Mouse (Mus musculus) forebrain, embryonic 13.5 days (tissue): Measurements from ENCODE around the gene Farsb. TPM values are rescaled to one million over a fixed set of nuclear protein-coding genes. Genes with fewer than 3 reads are reported as not detected.

Experiments used
- ATAC-seq: fragments of 200-750 bp; cut with Nextera tagmentation; 2 replicates; pipeline ENCODE4 v1.8.0; 2017
- H3K27ac ChIP-seq: fragments of 300-500 bp; sonication (generic); 2 replicates; pipeline ENCODE4 v1.5.1; 2015; ENCODE audit warnings: inconsistent platforms, mild to moderate bottlenecking, moderate library complexity
- H3K27me3 ChIP-seq: fragments of 300-500 bp; sonication (generic); 2 replicates; pipeline ENCODE4 v1.6.1; 2015; ENCODE audit warnings: mild to moderate bottlenecking, inconsistent platforms
- H3K36me3 ChIP-seq: fragments of 300-500 bp; sonication (generic); 2 replicates; pipeline ENCODE4 v1.6.1; 2015; ENCODE audit warnings: mild to moderate bottlenecking, inconsistent platforms; ENCODE audit not compliant: poor library complexity, severe bottlenecking
- H3K4me1 ChIP-seq: fragments of 300-500 bp; sonication (generic); 2 replicates; pipeline ENCODE4 v1.6.1; 2015; ENCODE audit warnings: inconsistent platforms
- H3K4me2 ChIP-seq: fragments of 300-500 bp; sonication (generic); 2 replicates; pipeline ENCODE4 v1.6.1; 2015; ENCODE audit warnings: inconsistent platforms, mild to moderate bottlenecking, moderate library complexity
- H3K4me3 ChIP-seq: fragments of 300-500 bp; sonication (generic); 2 replicates; pipeline ENCODE4 v1.5.1; 2015; ENCODE audit warnings: mild to moderate bottlenecking, inconsistent platforms
- H3K9ac ChIP-seq: fragments of 300-500 bp; sonication (generic); 2 replicates; pipeline ENCODE4 v1.6.1; 2015; ENCODE audit warnings: mild to moderate bottlenecking, inconsistent platforms
- H3K9me3 ChIP-seq: fragments of 300-500 bp; sonication (generic); replicated peaks from 2 replicates; pipeline ENCODE4 v1.6.1; 2016; ENCODE audit warnings: inconsistent platforms
- WGBS: fragments of 180-500 bp; shearing (Covaris S2); methylation state at CpG from one replicate; pipeline ENCODE4 v1.1.7; 2015; 5-methylcytosine and 5-hydroxymethylcytosine counted together
- polyA plus RNA-seq: library from polyadenylated mRNA; unstranded; fragments of >200 nt; fragmentation: Nextera tagmentation; extraction: Ambion mirVana; gene quantifications from 2 replicates; pipeline ENCODE4 v1.2.1, GENCODE M21; 2015

Gene Farsb
- polyA plus RNA-seq, 1 experiment from 2014 or later: 142 TPM

DNA sequence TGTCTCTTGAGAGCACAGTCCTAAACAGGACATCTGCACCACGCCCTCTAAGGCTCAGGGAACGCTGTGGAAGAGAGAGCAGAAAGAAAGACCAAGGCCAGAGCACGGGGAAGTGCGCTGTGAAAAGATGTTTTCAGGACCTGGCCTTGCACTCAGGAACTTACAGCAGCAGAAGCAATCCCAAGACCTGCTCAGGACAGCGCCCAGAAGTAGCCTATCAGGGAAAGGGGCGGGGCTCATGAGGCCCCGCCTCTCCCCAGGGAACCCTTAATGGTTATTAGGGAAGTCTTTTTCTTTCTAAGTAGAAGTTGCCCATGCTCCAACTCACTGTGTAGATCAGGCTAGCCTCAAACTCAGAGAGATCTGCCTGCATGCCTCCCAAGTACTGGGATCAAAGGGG is 76.0 kb downstream of the Farsb start:
- ATAC-seq: no peak
- no peak overlapping the region for H3K27ac ChIP-seq

DNA sequence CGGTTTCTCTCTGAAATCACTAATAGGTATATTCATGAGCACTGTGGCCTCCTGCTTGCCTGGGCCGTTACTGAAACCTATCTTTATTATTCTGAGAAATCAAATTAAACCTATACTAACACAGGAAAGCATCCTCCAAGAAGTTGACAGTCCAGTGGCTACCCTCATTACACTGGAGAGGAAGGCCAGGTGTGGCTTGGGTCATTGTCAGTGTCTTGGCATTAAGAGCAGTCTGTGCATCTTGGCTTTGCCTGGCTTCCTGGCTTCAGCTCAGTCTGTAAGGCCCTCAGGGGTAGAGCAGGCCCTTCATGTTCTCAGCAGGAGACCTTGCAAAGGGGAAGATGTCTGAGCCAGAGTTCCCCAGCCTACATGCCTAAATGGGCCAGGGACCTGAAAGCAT is 79.3 kb downstream of the Farsb start:
- ATAC-seq: no peak
- Histone ChIP-seq H3K27ac (no peak overlapping the region), H3K4me2 (no peak overlapping the region), H3K9ac (no peak overlapping the region), H3K4me3 (no peak overlapping the region), H3K36me3 (peaks cover 2% of the 10 kb centered on the region; the same call in 1 of the 2 replicates), H3K27me3 (no peaks in the 10 kb centered on the region), H3K4me1 (no peaks in the 10 kb centered on the region), H3K9me3 (no peaks in the 10 kb centered on the region)
- 83% methylated on average over 2 of the region's 2 CpGs for WGBS

More for the DNA sequence above, 76.0 kb downstream of the Farsb start:
- Histone ChIP-seq H3K9ac (no peak overlapping the region), H3K4me1 (no peaks in the 10 kb centered on the region), H3K36me3 (peaks cover 10% of the 10 kb centered on the region), H3K9me3 (no peaks in the 10 kb centered on the region), H3K4me3 (no peak overlapping the region), H3K4me2 (no peak overlapping the region), H3K27me3 (no peaks in the 10 kb centered on the region)
- WGBS: 29% methylated on average over 7 of the region's 7 CpGs

DNA sequence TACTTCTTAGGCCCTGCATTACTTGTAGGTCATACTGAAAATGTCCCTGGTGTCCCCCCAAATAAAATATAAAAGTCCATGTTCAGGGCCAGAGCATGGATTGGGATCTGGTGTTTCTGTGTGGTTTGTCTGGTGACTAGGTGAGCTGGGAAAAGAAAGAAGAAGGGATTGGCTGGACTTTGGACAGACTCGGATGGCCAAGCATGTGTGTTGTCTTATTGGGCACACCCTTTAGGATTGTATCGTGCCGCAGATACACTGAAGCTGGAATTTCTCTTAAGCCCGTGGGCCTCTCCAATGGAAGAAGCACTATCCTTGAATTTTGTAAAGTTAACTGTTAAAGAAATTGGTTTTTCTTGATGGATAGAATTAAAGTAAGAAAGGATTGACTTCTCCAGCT is 87.3 kb downstream of the Farsb start:
- no peak overlapping the region for H3K9ac ChIP-seq
- no peaks in the 10 kb centered on the region for H3K9me3 ChIP-seq
- no peak for ATAC-seq
- peaks cover 2% of the 10 kb centered on the region; the same call in 1 of the 2 replicates for H3K4me1 ChIP-seq
- H3K27me3 ChIP-seq: no peaks in the 10 kb centered on the region
- H3K4me2 ChIP-seq: no peak overlapping the region
- H3K4me3 ChIP-seq: no peak overlapping the region
- no peaks in the 10 kb centered on the region for H3K36me3 ChIP-seq
- WGBS: 98% methylated on average over 4 of the region's 4 CpGs
- H3K27ac ChIP-seq: no peak overlapping the region

DNA sequence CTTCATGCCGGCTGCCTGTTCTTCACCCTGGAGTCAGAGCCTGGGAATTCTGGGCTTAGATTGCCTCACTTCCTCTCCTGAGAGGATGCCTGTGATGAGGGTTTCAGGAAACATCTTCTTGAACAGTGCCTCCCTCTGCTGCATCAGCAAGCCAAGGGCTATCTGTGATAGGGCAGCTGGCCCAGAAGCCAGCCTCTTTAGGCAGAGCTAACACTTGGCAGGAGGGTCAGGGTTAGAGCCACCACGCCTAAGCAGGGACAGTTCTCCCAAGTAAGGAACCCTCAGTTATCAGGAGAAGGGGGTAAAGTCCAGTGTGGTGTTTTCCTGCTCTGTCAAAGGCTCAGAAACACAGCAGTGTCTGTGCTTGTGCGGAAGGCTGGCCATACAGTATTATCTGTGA is 88.9 kb downstream of the Farsb start:
- WGBS: 84% methylated on average over 3 of the region's 3 CpGs
- no peak for ATAC-seq

DNA sequence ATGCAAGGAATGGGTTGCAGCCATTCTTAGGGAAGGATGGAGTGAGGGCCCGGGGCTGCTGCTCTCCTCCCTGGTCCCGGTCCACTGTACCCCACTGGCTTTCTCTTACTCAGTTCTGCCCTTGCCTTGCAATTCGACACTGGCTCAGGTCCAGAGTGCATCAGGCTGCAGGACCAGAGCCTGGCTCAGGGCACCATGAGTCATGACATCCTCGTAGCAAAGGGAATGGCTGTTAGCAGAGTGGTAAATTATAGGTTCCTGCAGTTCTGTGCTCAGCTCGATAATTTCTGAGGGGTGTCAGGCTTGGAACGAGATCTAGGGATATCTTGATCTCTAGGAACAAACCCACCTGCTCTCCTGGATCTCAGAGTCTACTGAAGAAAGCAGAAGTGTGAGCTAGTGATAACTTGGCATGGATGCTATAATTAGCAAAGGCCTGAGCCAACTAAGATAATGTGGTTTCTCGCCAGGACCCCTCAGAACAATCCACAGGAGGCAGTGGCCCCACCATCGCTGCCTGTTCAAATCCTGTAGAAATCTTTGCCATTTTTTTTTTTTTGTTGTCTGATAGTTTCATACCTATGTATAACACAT is 92.3 kb downstream of the Farsb start:
- Histone ChIP-seq H3K4me3 (no peak overlapping the region), H3K9me3 (no peaks in the 10 kb centered on the region), H3K4me1 (peaks cover 6% of the 10 kb centered on the region; the same call in 1 of the 2 replicates), H3K36me3 (no peaks in the 10 kb centered on the region), H3K4me2 (no peak overlapping the region), H3K27me3 (no peaks in the 10 kb centered on the region), H3K27ac (no peak overlapping the region), H3K9ac (no peak overlapping the region)
- WGBS: 61% methylated on average over 8 of the region's 8 CpGs
- ATAC-seq: no peak

More for the DNA sequence above, 88.9 kb downstream of the Farsb start:
- no peak overlapping the region for H3K4me2 ChIP-seq
- no peak overlapping the region for H3K9ac ChIP-seq
- H3K27ac ChIP-seq: no peak overlapping the region
- no peaks in the 10 kb centered on the region for H3K9me3 ChIP-seq
- H3K27me3 ChIP-seq: no peaks in the 10 kb centered on the region
- H3K4me3 ChIP-seq: no peak overlapping the region
- peaks cover 6% of the 10 kb centered on the region; the same call in 1 of the 2 replicates for H3K4me1 ChIP-seq
- no peaks in the 10 kb centered on the region for H3K36me3 ChIP-seq

DNA sequence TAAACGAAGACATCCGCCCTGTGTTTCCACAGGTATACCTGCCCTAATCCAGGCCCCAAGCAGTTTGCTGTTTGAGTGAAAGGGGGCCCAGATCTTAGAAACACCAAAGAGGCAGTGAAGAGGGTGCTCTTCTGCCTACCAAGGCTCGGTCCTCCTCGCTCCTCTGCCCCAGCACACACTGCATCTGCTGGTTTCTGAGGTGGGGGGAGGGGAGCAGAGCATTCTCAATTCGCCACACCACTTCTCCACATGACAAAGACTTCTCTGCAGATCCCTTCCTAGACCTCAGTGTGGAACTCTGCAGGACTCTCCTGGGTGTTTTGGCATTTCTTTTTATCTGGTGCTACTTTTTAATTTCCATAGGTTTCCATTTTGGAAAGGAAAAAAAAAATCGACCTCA is 93.0 kb downstream of the Farsb start:
- H3K27ac ChIP-seq: no peak overlapping the region
- ATAC-seq: no peak
- H3K4me2 ChIP-seq: no peak overlapping the region
- WGBS: 39% methylated on average over 6 of the region's 6 CpGs
- no peaks in the 10 kb centered on the region for H3K27me3 ChIP-seq
- H3K9ac ChIP-seq: no peak overlapping the region
- H3K9me3 ChIP-seq: no peaks in the 10 kb centered on the region
- peaks cover 6% of the 10 kb centered on the region; the same call in 1 of the 2 replicates for H3K4me1 ChIP-seq
- no peaks in the 10 kb centered on the region for H3K36me3 ChIP-seq
- no peak overlapping the region for H3K4me3 ChIP-seq

DNA sequence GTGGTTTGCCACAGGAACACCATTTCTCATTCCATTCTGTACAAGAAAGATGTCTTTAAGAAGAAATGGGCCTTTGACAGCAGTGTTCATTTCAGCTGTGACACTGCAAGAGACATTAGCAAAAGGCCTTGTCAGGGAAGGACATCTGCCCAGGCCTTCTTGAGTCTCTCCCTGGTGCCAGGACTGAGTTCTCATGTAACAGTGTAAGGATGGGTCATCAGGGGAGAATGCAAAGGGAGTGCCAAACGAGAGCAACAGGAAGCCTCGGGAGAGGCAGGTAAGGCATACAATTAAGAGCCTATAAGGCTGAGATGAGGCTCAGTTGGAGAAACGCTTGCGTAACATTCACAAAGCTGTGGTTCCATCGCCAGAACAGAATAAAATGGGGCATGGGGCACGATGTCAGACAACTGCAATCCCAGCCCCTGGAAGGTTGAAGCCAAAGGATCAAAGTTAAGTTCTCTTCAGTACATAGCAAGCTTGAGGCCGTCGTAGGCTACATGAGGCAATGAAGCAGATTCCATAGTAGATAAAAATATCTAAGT is 93.4 kb downstream of the Farsb start:
- ATAC-seq: no peak
- H3K27me3 ChIP-seq: no peaks in the 10 kb centered on the region
- no peak overlapping the region for H3K9ac ChIP-seq
- H3K9me3 ChIP-seq: no peaks in the 10 kb centered on the region
- H3K4me2 ChIP-seq: no peak overlapping the region
- H3K27ac ChIP-seq: no peak overlapping the region
- WGBS: 70% methylated on average over 8 of the region's 8 CpGs
- no peaks in the 10 kb centered on the region for H3K36me3 ChIP-seq
- no peak overlapping the region for H3K4me3 ChIP-seq
- H3K4me1 ChIP-seq: peaks cover 6% of the 10 kb centered on the region; the same call in 1 of the 2 replicates

DNA sequence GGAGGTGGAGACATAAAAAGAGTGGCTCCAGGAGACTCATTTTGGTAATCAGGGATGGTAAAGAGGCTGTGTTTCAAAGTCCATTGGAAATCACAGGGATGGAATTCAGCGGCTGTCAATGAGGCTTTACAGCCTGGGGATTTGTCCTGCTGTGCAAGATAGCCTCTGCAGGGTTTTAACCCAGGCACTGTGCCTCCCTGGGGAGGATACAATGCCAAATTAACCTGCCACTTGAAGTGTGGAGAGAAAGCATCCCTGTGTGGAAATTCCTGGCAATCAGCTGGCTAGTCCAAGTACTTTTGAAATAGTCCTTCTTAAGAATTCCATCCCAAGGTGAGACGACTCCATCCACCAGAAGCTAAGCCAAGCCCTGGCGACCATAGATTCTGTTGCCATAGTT is 99.8 kb downstream of the Farsb start:
- H3K4me1 ChIP-seq: no peaks in the 10 kb centered on the region
- H3K36me3 ChIP-seq: no peaks in the 10 kb centered on the region
- no peaks in the 10 kb centered on the region for H3K27me3 ChIP-seq
- no peak overlapping the region for H3K4me3 ChIP-seq
- WGBS: 2% methylated on average over 3 of the region's 3 CpGs
- no peak overlapping the region for H3K27ac ChIP-seq
- no peak for ATAC-seq
- no peak overlapping the region for H3K9ac ChIP-seq
- no peaks in the 10 kb centered on the region for H3K9me3 ChIP-seq
- H3K4me2 ChIP-seq: no peak overlapping the region

DNA sequence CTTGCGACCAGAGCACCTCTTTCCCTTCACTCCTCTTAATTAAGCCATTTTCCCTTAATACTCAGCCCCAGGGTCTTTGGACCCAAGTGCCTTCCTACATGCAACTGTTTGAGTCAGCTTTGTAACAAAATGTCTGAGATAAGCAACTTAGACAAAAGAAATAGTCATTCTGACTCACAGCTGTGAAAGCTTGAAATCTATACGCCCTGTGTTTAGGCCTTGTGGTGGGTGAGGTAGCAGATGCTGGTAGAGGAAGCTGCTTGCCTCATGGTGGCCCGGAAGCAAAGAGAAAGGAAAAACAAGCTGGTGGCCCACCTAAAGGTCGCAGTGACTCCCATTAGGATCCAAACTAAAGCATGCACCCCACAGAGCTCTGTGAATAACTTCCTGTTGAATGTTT is 100.8 kb downstream of the Farsb start:
- WGBS: 41% methylated on average over 4 of the region's 4 CpGs
- no peaks in the 10 kb centered on the region for H3K9me3 ChIP-seq
- H3K27ac ChIP-seq: no peak overlapping the region
- no peak overlapping the region for H3K4me3 ChIP-seq
- H3K4me1 ChIP-seq: no peaks in the 10 kb centered on the region
- H3K36me3 ChIP-seq: no peaks in the 10 kb centered on the region
- no peak overlapping the region for H3K4me2 ChIP-seq
- H3K27me3 ChIP-seq: no peaks in the 10 kb centered on the region
- no peak for ATAC-seq
- no peak overlapping the region for H3K9ac ChIP-seq

DNA sequence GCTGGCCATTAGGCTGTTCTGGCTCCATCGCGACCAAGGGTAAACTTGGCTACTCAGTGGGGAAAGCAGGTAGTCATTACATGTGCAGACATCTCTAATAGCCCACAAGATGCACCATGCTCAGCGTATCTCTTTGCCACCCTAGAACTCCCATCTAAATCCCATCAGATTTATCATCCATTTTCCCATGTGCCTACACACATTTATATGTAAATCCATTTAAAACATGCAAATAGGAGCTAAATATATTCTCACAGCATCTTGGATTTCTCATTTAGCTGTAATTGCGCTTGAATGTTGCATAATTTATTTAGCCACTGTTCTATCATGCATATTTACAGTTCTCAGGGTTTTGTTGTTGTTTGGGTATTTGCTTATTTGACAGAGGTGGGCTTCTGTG is 107.7 kb downstream of the Farsb start:
- Histone ChIP-seq H3K9me3 (no peaks in the 10 kb centered on the region), H3K4me3 (no peak overlapping the region), H3K36me3 (no peaks in the 10 kb centered on the region), H3K4me1 (no peaks in the 10 kb centered on the region), H3K27me3 (no peaks in the 10 kb centered on the region), H3K4me2 (no peak overlapping the region), H3K9ac (no peak overlapping the region), H3K27ac (no peak overlapping the region)
- 83% methylated on average over 4 of the region's 4 CpGs for WGBS
- ATAC-seq: 0 out of 2 replicates have a peak, but pooled peaks have one; percentile 16

DNA sequence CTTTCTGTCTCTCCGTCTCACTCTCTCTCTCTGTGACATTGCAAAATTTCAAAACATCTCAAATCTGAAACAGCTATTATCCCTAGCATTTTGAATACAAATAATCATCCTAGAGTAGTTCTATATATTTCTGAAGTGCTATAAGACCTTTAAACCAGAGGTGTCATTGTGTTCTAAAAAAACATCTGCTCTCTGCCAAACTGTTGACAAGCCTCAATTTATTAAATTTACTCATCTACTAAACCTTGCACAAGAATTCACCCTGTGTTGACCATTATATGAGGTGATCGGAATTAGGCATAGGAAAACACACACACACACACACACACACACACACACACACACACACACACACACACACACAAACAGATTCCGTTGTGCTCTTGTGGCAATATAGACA is 113.6 kb downstream of the Farsb start:
- peaks cover 16% of the 10 kb centered on the region for H3K4me1 ChIP-seq
- no peak overlapping the region for H3K27ac ChIP-seq
- H3K36me3 ChIP-seq: no peaks in the 10 kb centered on the region
- no peak overlapping the region for H3K4me3 ChIP-seq
- H3K27me3 ChIP-seq: no peaks in the 10 kb centered on the region
- H3K9me3 ChIP-seq: peaks cover 13% of the 10 kb centered on the region
- no peak overlapping the region for H3K4me2 ChIP-seq
- ATAC-seq: no peak
- 94% methylated on average over 3 of the region's 3 CpGs for WGBS
- no peak overlapping the region for H3K9ac ChIP-seq

DNA sequence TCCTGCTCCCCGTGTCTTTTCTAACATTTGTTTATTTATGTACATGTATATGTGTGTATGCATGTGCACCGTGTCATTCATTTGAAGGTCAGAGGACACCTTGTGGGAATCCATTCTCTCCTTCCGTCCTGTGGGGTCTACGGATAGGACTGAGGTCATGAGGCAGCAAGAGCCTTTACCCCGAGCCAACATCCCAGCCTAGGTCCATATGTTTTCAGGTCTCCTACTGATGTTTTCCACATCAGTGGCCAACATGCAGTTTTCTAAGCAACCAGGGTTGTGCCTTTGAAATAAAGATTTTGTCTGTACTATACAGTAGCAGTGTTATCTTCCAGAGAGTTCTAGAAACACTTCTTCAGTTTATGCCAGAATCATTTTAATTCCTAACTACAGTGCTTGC is 114.9 kb downstream of the Farsb start:
- H3K9me3 ChIP-seq: peaks cover 13% of the 10 kb centered on the region
- H3K27me3 ChIP-seq: no peaks in the 10 kb centered on the region
- H3K4me1 ChIP-seq: peaks cover 16% of the 10 kb centered on the region
- no peak for ATAC-seq
- no peak overlapping the region for H3K4me3 ChIP-seq
- no peak overlapping the region for H3K4me2 ChIP-seq
- WGBS: 91% methylated on average over 5 of the region's 5 CpGs
- H3K9ac ChIP-seq: no peak overlapping the region
- no peaks in the 10 kb centered on the region for H3K36me3 ChIP-seq
- H3K27ac ChIP-seq: no peak overlapping the region

DNA sequence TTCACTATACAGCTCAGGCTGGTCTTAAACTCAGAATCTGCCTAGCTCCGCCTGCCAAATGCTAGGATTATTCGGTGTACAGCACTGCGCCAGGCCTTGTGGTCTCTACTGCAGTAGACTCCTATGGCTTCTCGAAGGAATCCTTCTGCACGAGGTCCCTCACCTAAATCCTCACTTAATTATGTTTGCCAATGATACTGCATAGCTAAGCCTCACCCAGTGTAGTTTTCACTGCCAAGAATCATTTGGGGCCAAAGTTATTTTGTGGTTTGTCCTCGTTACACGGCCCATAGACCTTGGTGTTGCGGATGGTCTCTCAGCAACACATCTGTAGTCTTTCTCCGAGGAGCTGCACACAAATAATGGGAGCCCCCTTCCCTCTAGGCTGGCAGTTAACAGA is 116.4 kb downstream of the Farsb start:
- H3K9me3 ChIP-seq: peaks cover 13% of the 10 kb centered on the region
- H3K4me3 ChIP-seq: no peak overlapping the region
- H3K4me1 ChIP-seq: peaks cover 17% of the 10 kb centered on the region
- WGBS: 89% methylated on average over 9 of the region's 9 CpGs
- H3K27me3 ChIP-seq: no peaks in the 10 kb centered on the region
- H3K9ac ChIP-seq: no peak overlapping the region
- H3K4me2 ChIP-seq: no peak overlapping the region
- H3K36me3 ChIP-seq: no peaks in the 10 kb centered on the region
- H3K27ac ChIP-seq: no peak overlapping the region
- ATAC-seq: no peak
